Comparison of ENCODE assay signal across 8 mouse cellular contexts in the genomic region with DNA sequence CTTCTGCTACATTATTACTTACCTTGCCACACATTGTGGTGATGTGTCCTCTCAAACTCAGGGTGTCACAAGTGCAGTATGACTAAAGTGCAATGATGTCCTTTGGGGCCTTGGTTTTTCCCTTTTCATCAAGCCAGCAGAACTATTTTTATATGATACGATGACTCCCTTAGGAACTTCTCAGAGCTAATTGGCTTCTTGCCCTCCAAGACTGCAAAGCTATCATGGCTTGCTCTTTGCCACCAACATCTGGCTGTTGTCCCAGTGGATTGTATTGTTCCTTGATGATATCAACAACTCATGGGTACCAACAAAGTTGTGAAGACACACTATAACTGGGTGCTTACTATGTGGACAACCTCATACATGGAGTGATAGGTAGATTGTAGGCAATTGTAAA. TPM values are rescaled to one million over a fixed set of nuclear protein-coding genes. Genes with fewer than 3 reads are reported as not detected.
DNase-seq lines count a peak whose midpoint lies in the region; ATAC-seq and TF ChIP-seq lines count a peak whose summit lies in the region.

A gene (minus strand): TSS at position 101 of the 400 bp plus-strand sequence.

- H3K27ac ChIP-seq in cerebellum, adult 2 months (ENCODE audit: insufficient read depth, low read length): no peak within 1 kb of the TSS
- H3K27ac ChIP-seq in intestine, embryonic 15.5 days: no peak within 1 kb of the TSS
- no peak within 1 kb of the TSS for H3K27ac ChIP-seq in midbrain, embryonic 11.5 days (ENCODE audit: low read depth, low read length)

- no peaks in the 10 kb centered on the region for H3K36me3 ChIP-seq in intestine, embryonic 15.5 days
- H3K36me3 ChIP-seq in midbrain, embryonic 11.5 days (ENCODE audit: control insufficient read depth, insufficient read depth, low read length): no peaks in the 10 kb centered on the region

- H3K27me3 ChIP-seq in cerebellum, adult 2 months (ENCODE audit: control insufficient read depth, insufficient read depth, low read length): no peaks in the 10 kb centered on the region
- no peaks in the 10 kb centered on the region for H3K27me3 ChIP-seq in intestine, embryonic 15.5 days (replicated peaks)
- no peaks in the 10 kb centered on the region for H3K27me3 ChIP-seq in midbrain, embryonic 11.5 days (ENCODE audit: control insufficient read depth, insufficient read depth, low read length)

- 93% methylated on average over 1 of the region's 1 CpGs for WGBS in cerebellum, adult 2 months
- 97% methylated on average over 1 of the region's 1 CpGs for WGBS in intestine, embryonic 15.5 days
- WGBS in midbrain, embryonic 11.5 days: 83% methylated on average over 1 of the region's 1 CpGs

- DNase-seq in cerebellum, adult 2 months: no peak
- no peak for DNase-seq in cerebellum, adult 11 months
- no peak for DNase-seq in adrenal gland, postnatal 36 days
- no peak for DNase-seq in gastrocnemius, postnatal 25 days
- DNase-seq in midbrain, embryonic 11.5 days (ENCODE audit: low spot score, missing footprints): no peak
- DNase-seq in natural killer cell, adult 2 months (ENCODE audit: low spot score in 2 of 2): no peak
- DNase-seq in spleen, postnatal 10 days (ENCODE audit: low spot score in 2 of 2): no peak

- no peak for ATAC-seq in intestine, embryonic 15.5 days
- ATAC-seq in midbrain, embryonic 11.5 days (ENCODE audit: low FRiP score): no peak

- TF ChIP-seq CTCF in cerebellum, adult 2 months (IDR thresholded peaks at IDR 0.05; ENCODE audit: borderline replicate concordance, insufficient read depth, low read depth, low read length): no peak

- H3K4me1 ChIP-seq in cerebellum, adult 2 months (ENCODE audit: control insufficient read depth, insufficient read depth, low read length): no peaks in the 10 kb centered on the region
- H3K4me1 ChIP-seq in intestine, embryonic 15.5 days (replicated peaks): no peaks in the 10 kb centered on the region
- no peaks in the 10 kb centered on the region for H3K4me1 ChIP-seq in midbrain, embryonic 11.5 days (ENCODE audit: control insufficient read depth, insufficient read depth, low read length)

- H3K4me2 ChIP-seq in intestine, embryonic 15.5 days (replicated peaks): no peak within 1 kb of the TSS
- no peak within 1 kb of the TSS for H3K4me2 ChIP-seq in midbrain, embryonic 11.5 days

- H3K9me3 ChIP-seq in intestine, embryonic 15.5 days: no peaks in the 10 kb centered on the region
- no peaks in the 10 kb centered on the region for H3K9me3 ChIP-seq in midbrain, embryonic 11.5 days (ENCODE audit: control insufficient read depth, low read length)

- TF ChIP-seq POLR2A in cerebellum, adult 2 months (IDR thresholded peaks at IDR 0.05; ENCODE audit: borderline replicate concordance, insufficient read depth, low read length): no peak

- no peak within 1 kb of the TSS for H3K9ac ChIP-seq in intestine, embryonic 15.5 days
- no peak within 1 kb of the TSS for H3K9ac ChIP-seq in midbrain, embryonic 11.5 days (ENCODE audit: low read length)

- H3K4me3 ChIP-seq in cerebellum, adult 2 months (replicated peaks; ENCODE audit: insufficient read depth, low read depth, low read length): no peak within 1 kb of the TSS
- H3K4me3 ChIP-seq in intestine, embryonic 15.5 days (replicated peaks): no peak within 1 kb of the TSS
- H3K4me3 ChIP-seq in midbrain, embryonic 11.5 days (ENCODE audit: low read depth, low read length): no peak within 1 kb of the TSS

RNA-seq across cellular contexts. Expression of the gene that starts here (rescaled TPM):
- polyA plus RNA-seq in cerebellum, adult 2 months (2012; rRNA removed): 33.0 and 36.7 TPM in 2 replicates
- 10 to 100 TPM; 56.4 to 67.3 TPM for total RNA-seq in adrenal gland, postnatal 36 days (2021)
- total RNA-seq in gastrocnemius, postnatal 25 days (2021): 10 to 100 TPM; 19.1 to 20.8 TPM
- polyA plus RNA-seq in intestine, embryonic 15.5 days (2015; fragmentation: Nextera tagmentation; extraction: Ambion mirVana): 55.6 and 72.7 TPM in 2 replicates
- 106 and 121 TPM in 2 replicates for polyA plus RNA-seq in midbrain, embryonic 11.5 days (2014; fragmentation: Nextera tagmentation; extraction: Ambion mirVana)
